ENCODE assay signal across 17 mouse cellular contexts in the genomic region with DNA sequence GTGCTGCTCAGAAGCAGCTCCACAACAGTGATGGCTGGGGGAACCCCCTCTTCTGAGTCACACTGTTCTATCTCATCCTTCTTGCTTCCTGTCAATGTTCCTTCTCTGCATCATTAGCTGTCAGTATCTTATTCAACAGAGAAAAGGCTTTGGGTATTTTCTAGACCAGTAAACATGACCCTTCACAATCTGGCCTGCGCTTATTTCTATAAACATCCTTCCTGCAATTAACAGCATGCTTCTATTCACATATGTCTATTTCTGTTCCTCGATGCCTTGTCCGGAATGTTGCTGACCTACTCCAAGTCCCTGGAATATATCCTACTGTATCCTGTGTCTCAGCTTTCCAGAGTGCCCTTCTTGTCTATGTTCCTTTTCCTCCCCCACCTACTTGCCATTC.
"Had no signal": no experiment of that assay in that cellular context is flagged by ENCODE, and none has a peak within 500 bp of the region (broad histone marks: within the 10 kb centered on the region; RNA-seq: fewer than 3 reads in every experiment).

No protein-coding gene starts in this region.

- H3K4me1 ChIP-seq: lung, embryonic 15.5 days; neural tube, embryonic 12.5 days; stomach, embryonic 15.5 days had no signal

- ATAC-seq: lung, postnatal 0 days; midbrain, embryonic 13.5 days; midbrain, embryonic 15.5 days had no signal

- H3K27me3 ChIP-seq: lung, embryonic 15.5 days; megakaryocyte, embryonic 14.5 days; midbrain, embryonic 13.5 days; midbrain, embryonic 15.5 days; neural tube, embryonic 12.5 days; stomach, embryonic 15.5 days had no signal

- H3K9me3 ChIP-seq: lung, embryonic 15.5 days; megakaryocyte, embryonic 14.5 days; midbrain, embryonic 13.5 days; midbrain, embryonic 15.5 days; neural tube, embryonic 12.5 days; stomach, embryonic 15.5 days had no signal

- H3K4me3 ChIP-seq: lung, embryonic 15.5 days; megakaryocyte, embryonic 14.5 days; midbrain, embryonic 13.5 days; midbrain, embryonic 15.5 days; neural tube, embryonic 12.5 days; stomach, embryonic 15.5 days had no signal

- H3K9ac ChIP-seq: lung, embryonic 15.5 days; midbrain, embryonic 13.5 days; midbrain, embryonic 15.5 days; neural tube, embryonic 12.5 days; stomach, embryonic 15.5 days had no signal

- H3K36me3 ChIP-seq: lung, embryonic 15.5 days; midbrain, embryonic 13.5 days; midbrain, embryonic 15.5 days; neural tube, embryonic 12.5 days; stomach, embryonic 15.5 days had no signal

- H3K4me2 ChIP-seq: lung, embryonic 15.5 days; midbrain, embryonic 11.5 days; midbrain, embryonic 13.5 days; midbrain, embryonic 15.5 days; neural tube, embryonic 12.5 days; stomach, embryonic 15.5 days had no signal

- H3K27ac ChIP-seq: lung, embryonic 15.5 days; macrophage; midbrain, embryonic 13.5 days; midbrain, embryonic 15.5 days; neural tube, embryonic 12.5 days; stomach, embryonic 15.5 days; stomach, postnatal 0 days had no signal

- DNase-seq: lung, adult 2 months; lung, postnatal 14 days; lung, postnatal 36 days; right cerebral cortex, postnatal 14 days; thymus, adult 2 months; thymus, postnatal 25 days; thymus, postnatal 4 days had no signal
